Mouse (Mus musculus): Measurements from ENCODE around the gene Nfe2. TPM values are rescaled to one million over a fixed set of nuclear protein-coding genes. Genes with fewer than 3 reads are reported as not detected.
"Not testable (repeated sequence)": the region's sequence is repeated elsewhere in the genome, so short reads cannot be mapped to it uniquely, and the experiment has no call there.

Nfe2 gene
- total RNA-seq, 2 experiments from 2014 or later: 0.16 to 0.43 TPM

DNA sequence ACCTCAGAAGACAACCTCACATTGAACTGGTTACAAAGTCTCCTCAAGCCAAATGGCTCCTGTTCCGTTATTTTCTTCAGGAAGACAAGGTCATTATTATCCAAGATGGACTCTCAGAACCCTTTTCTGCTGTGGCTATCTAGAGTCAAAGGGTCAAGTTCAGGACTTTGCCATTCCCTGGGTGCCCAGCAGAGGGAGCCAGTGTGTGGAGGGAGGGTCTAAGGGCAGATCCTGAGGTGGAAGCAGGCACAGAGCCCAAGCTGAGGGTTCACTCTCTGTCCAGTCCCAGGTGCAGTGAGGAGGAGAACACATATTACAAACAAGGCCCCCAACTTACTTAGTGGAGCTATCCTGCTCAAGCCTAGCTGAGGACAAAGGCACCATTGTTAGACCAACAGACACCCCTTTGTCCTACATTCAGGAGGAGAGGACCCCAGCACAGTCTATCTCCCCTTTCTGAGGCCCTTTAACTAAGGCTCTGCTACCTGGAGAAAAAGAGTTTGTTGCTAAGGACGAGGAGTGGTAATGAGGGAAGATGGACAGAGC, 7.9 kb downstream of the Nfe2 start:
- peak; percentile 84 to 86 for DNase-seq

DNA sequence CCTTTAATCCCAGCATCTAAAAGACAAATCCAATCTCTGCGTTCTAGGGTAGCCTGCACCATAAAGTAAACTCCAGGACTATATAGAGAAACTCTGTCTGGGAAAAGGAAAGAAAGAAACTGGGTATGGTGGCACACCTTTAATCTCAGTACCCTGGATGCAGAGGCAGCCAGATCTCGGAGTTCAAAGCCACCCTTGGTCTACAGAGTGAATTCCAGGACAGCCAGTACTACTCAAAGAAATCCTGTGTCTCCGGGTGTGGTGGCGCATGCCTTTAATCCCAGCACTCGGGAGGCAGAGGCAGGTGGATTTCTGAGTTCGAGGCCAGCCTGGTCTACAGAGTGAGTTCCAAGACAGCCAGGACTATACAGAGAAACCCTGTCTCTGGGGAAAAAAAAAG, 8.7 kb downstream of the Nfe2 start:
- DNase-seq: not testable (repeated sequence)

DNA sequence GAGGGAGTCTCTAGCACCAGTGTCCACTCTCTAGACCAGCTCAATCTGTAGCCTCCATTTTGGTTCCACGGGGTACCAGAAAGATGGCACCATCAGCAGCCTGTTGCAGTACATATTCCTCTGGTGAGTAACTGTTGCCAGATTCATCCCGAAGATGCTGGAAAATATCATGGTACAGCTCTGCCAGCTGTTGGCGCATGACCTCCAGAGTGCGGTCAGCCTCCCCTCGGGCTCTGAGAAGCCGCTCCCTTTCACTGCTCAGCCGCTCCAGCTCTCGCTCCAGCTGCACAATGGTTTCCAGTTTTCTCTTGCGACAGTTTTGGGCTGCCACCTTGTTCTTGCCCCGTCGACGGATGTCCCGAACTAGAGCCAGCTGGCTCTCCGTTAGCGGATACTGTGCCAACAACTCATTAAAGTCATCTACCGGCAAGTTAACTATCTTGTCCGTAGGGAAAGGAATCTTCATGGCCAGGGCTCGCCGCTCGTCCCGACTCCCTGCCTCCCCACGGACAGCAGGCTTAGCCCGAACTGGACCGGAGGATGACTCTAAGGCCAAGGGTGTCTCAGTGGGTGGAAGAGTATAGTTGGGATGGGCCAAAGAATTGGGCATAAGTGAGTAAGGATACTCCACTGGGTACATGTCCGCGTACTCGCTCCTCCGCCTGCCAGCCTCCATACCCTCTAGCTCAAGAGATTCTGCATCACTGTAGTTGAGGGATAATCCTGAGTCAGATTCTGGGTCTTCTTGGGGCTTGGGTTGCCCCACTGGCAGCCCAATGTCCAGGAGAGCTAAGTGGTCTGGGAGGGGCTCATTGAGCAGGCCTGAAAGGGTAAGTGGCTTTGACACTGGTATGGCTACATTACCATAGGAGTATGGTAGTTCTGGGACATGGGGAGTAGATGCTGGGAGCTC, 9.5 kb downstream of the Nfe2 start:
- peak; percentile 31 to 34 for DNase-seq

DNA sequence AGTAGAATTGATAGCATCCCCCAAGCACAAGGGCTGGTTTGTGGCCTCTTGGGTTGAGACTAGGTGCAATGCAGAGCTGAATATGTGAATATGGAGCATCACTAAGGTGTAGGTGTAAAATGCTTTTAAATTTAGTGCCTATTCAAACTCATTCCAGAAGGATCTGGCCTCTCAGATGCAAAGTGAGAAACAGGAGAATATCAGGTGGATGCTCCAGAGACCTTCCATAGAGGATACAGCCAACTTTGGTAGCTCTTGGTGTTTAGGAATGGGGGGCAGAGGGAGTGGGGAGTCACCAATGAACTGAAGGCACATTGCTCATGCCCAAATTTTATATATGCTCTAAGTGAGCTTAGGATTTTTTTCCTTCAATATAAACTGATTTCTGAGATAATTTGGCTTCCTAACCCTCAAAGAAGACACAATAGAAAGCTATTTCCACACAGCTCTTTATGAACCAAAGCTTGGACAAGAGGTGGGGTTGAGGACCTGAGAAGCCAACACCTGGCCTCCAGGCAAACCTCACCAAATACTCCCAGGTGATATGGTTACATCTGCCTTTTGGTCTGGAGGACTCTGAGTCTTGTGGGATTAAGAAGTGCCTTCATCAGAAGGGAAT, 10.3 kb downstream of the Nfe2 start:
- no peak for DNase-seq

DNA sequence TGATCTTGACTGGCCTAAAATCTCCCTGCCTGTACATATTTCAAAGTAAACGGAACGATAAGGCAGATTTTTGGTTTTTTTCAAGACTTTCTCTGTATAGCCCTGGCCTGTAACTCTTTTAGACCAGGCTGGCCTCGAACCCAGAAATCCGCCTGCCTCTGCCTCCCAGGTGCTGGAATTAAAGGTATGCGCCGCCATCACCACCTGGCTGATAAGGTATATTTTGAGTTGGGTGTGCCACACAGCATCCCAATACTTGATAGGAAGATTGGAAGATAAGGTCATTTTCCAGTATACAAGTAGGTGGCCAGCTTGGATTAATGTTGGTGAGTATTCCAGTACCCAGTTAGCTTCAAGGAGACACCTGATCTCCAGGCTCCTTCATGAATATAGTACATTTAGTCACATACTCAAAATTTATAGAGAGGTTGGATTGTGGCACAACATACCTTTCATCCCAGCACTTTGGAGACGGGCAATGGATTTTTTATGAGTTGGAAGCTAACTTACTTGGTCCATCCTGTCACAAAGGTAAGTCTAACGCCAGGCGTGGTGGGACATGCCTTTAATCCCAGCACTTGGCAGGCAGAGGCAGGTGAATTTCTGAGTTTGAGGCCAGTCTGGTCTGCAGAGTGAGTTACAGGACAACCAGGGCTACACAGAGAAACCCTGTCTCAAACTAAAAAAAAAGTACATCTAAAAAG, 11.0 kb downstream of the Nfe2 start:
- DNase-seq: no peak

DNA sequence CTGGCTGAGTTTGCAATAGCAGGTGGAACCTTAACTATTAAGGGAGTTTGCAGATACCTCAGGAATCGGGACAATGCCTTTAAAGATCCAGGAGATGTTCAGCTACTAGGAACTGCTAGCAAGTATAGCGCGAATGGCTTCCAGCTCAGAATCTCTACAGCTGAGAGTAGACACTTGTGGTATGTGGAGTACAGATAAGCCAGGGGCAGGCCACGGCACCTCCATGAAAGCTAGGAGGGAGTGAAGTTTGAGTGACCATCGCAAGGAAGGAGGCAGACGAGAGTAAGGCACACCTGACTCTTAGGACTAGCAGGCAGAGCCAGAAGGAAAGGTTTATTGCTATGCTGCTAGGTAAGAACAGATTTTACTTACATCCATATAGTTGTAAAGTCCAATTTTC, 12.6 kb downstream of the Nfe2 start:
- no peak for DNase-seq

DNA sequence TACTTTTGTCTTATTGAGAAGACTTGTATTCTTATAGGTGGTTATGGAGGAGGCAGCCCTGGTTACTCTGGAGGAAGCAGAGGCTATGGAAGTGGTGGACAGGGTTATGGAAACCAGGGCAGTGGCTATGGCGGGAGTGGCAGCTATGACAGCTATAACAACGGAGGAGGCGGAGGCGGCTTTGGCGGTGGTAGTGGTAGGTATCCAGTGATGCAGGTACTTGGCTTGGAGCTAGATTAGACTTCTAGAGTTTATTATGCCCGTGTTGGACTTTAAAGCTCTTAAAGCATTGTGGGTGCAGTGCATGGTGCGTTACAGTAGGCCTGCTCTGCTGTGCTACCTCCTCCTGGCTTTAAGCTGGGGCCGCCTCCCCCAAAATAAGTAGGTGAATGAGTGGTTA, 15.3 kb downstream of the Nfe2 start:
- no peak for DNase-seq

DNA sequence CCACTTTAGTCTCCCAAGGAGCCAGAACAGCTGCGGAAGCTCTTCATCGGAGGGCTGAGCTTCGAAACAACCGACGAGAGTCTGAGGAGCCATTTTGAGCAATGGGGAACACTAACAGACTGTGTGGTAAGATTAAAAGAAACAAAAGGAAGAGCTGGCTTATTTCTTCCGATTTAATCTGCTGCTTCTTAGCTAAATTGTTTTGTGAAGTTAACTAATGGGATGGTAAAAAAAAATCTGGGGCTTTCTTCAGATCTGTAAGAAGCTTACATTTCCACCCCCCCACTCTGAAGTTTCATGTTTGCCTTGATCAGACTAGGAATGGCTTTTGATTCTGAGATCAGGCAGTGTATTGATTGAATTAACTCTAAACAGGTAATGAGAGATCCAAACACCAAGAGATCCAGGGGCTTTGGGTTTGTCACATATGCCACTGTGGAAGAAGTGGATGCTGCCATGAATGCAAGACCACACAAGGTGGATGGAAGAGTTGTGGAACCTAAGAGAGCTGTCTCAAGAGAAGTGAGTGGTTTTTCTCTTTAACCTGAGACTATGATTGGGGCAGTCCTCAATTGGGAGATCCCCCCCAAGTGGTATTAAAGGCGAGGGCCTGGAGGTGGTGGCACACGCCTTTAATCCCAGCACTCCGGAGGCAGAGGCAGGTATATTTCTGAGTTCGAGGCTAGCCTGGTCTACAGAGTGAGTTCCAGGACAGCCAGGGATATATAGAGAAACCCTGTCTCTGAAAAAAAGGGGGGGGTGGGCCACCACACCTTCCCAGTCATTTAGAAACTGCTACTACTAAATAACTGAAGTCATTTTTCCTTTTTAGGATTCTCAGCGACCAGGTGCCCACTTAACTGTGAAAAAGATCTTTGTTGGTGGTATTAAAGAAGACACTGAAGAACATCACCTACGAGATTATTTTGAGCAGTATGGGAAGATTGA, 16.9 kb downstream of the Nfe2 start:
- DNase-seq: not testable (repeated sequence)

DNA sequence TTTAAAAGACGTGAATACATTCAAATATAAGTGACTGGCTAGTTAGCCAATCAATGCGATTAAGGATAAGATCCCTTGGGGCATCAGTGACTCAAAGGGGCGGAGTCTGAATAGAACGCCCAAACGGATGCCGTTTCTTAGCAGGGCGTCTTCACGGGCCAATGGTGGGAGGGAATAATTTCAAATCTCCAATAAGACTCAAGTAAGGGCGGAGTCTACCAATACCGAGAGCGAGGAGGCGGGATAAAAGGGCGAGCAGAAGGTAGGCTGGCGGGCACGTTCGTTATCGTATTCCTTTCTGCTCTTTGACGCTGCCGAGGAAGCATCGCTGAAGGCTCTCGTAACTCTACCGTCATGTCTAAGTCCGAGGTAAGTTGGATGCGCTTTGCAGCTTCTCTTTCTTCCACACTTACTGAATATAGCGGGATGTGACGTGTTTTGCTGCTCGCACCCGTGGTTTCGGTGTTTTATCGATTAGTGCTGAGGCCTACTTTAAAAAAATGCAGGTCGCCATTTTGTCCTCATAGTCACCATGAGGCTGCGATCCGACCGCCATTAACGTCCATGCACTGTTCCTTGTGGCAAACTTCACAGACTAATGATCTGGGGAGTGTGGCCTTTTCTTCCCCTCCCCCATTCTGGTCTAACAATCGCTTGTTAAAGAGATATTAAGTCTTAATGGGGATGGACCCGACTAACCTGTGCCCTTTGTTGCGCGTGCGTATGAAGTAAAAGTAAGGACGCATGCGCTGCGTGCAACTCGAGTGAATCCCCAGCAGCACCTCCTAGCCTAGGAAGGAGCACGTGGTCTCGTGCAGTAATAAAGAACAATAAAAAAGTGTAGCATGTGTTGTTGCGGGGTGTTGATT, 17.8 kb downstream of the Nfe2 start, which contains the start of gene Hnrnpa1:
Gene Hnrnpa1, plus strand, starts transcription at position 273 of the 869 bp plus-strand sequence.
- peak; percentile 91 for DNase-seq

DNA sequence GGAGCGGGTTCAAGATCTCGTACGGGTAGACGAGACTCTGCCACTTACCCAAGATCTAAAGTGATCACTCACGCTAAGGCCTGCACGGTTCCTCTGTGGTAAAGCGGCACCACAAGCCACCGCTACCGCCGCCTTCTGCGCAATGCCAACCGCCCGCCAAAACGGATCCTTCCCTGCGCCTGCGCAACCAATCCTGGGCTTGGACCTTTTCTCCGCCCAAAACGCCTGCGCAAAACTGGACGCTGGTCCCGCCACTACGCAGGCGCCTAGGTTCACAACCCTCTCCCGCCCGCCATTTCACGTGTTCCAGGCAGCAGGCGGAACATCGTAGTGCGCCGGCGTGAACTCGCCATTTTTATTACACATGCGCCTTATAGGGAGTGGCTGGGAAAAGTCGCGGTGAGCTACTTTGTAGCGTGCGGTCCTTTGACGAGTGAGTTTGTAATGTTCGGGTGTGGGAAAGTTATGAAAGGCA, 18.5 kb downstream of the Nfe2 start, which contains the start of gene Cbx5:
Gene Cbx5, minus strand, starts transcription at position 132 of the 475 bp plus-strand sequence.
- DNase-seq: peak; percentile 98 to 99

DNA sequence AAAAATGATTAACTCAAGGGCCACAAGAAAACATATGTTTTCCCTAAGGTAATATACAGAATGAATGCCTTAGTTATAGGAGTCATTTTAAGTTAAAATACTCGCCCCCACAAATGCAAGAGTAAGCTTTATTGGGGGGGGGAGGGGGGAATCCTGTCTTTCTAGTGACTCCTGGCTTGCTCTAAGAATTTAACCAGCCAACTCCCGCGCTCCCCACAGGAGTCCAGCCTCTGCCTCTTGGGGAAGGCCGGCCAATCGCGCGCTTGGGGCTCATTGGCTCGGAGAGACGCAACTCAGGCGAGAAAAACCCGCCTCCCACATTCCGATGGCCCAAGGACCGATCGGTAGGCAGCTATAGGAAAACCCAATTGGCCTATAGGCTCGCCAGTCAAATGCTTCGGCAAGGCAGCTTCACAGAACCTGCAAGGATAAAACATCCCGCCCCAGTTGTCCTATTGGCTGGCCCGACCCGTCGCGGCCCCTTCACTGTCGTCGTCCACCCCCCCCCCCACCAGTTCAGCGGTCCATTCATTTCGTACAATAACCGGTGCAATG, 19.0 kb downstream of the Nfe2 start:
- peak; percentile 94 for DNase-seq

DNA sequence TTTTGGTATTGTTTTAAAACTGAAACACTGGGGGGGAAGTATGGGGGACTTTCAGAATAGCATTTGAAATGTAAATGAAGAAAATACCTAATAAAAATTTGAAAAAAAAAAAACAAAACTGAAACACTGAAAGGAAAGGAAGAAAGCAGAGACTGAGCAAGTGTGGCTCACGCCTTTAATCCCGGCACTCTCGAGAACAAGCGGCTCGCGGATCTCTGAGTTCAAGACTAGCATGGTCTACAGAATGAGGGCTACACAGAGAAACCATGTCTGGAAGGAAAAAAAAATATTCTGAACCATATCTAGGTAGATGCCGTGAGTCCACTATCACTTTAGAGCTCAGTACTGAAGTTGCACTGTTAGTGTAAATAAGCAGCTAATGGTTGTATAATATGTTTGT, 20.9 kb downstream of the Nfe2 start:
- no peak for DNase-seq

DNA sequence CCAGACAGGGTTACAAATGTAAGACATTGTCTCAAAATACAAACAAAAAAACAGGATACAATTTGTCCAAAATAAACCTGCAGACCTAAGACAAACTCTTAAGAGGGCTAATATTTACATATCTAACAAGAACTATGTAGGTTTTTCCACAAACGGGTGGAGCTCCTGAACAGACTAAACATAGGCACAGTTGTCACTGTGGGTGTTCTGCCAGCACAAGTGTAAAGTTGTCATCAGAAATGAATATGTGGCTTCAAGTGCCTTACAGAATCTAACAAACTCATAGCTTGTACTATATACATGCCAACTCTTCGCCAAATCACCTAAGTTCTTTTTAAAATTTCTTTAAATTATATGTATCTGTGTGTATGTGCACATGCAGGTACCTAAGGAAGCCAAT, 25.1 kb downstream of the Nfe2 start:
- no peak for DNase-seq

DNA sequence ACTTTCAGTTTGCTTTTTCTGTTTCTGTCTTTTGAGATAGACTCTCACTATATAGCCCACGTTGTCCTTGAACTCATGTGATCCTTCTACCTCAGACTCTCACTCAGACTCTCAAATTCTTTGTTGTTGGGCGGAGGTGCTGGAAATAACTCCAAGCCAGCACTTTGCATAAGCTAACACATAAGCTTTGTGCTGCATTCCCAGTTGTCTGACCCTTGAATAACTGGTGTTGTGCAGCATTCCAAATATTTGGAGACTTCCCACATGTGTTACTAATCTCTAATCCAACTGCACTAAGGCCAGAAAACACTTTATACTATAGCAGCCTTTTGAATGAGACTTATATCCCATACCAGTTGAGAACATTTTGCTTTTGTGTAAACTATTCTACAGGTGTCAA, 29.3 kb downstream of the Nfe2 start:
- no peak for DNase-seq

DNA sequence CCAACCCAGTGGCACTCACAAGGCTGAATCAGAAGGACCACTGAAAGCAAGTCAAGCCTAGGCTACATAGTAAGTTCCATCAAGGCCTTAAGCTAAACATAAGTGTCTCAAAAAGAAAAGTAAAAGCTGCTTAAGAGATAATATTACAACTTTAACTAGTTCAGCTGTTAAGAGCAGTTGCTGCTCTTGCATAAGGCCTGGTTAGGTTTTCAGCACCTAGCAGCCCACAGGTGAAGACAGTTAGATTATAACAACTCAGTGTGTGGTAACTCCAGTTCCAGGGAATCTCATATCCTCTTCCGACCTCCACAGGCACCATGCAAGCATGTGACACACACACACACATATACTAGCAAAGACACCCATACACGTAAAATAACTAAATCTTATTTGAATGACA, 30.6 kb downstream of the Nfe2 start:
- DNase-seq: no peak

DNA sequence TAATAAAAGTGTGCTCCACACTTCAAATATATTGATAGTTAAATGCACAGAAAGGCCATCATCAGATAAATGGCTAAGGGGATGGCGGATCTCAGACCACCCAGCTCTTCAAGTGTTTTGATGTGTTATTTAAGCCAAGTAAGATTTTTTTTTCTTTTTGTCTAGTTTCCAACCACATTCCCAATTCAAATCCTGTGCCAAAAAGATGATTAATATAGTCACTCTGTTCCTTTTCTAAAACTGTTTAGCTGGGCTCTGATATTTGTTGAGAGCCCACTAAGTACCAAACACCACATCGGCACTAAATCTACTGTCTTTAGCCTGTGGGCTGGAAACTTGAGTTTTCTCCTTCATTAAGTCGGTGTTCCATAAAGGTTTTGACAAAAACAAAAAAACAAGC, 31.2 kb downstream of the Nfe2 start:
- DNase-seq: no peak

DNA sequence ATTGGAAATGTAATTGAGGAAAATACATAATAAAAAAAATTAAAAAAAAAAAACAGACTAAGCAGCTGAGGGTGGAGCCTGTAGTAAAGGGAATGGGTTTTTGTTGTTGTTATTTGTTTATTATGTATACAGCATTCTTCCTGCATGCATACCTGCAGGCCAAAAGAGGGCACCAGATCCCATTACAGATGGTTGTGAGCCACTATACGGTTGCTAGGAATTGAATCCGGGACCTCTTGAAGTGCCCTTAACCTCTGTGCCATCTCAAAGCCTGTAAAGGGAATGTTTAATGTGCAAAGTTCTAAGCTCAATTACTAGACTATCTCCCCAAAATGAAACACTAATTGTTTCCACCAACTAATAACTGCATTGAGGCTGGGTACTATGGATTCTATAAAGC, 34.0 kb downstream of the Nfe2 start:
- no peak for DNase-seq

DNA sequence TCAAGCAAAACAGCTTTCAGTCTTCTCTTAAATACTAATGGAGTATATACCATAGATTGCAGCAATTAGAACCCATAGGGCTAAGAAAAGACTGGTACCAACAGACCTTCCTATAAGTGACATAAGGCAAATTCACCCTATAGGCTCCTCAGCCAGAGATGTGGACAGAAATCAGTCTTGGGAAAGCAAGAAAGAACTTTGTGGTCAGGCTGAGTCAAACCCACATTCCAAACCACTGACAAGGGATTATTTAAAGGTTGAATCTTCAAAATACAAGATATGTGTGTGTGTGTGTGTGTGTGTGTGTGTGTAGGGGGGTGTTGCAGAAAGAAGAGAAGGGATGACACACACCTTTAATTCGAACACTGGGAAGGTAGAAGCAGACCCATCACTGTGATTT, 36.8 kb downstream of the Nfe2 start:
- peak; percentile 14 to 48 for DNase-seq

DNA sequence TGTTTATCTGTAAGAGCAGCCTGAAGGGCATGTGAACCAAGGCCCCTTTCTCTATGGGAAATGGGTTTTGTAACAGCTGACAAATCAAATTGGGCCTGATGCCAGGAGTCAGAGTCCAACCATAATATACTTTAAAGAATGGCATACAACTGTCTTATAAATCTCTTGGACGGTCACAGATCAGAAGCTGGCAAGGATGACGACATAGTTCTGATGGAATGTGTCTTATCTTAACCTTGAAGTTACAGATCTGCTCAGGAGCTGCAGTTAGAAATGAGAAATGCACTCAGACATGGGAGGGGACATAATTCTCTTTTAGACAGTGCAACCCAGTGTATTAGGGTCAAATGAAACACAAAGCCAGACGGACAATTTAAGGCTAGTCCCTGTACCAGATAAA, 37.4 kb downstream of the Nfe2 start:
- DNase-seq: peak; percentile 77

DNA sequence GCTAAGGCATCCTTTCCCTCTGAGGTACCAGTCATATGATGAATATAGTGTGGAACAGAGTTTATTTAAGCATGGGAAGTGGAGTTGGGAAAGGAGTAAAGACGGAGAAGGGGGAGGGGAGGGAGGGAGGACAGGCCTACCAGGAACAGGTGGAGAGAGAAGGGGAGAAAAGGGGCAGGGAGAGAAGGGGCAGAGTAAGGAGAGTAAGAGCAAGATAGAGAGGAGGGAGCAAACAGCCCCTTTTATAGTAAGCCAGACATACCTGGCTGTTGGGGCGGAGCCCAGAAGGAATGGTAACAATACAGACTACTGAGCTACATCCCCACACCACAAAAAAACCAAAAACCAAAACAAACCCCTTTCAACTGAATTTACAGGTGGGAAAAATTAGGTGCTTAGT, 42.2 kb downstream of the Nfe2 start:
- DNase-seq: no peak

Data from adrenal gland, postnatal 36 days (tissue).